Mouse (Mus musculus): Measurements from ENCODE around the gene Ppp1r35. TPM values are rescaled to one million over a fixed set of nuclear protein-coding genes. Genes with fewer than 3 reads are reported as not detected.

Gene Ppp1r35
- polyA plus RNA-seq, 1 experiment from 2014 or later = 36.6 TPM

DNA sequence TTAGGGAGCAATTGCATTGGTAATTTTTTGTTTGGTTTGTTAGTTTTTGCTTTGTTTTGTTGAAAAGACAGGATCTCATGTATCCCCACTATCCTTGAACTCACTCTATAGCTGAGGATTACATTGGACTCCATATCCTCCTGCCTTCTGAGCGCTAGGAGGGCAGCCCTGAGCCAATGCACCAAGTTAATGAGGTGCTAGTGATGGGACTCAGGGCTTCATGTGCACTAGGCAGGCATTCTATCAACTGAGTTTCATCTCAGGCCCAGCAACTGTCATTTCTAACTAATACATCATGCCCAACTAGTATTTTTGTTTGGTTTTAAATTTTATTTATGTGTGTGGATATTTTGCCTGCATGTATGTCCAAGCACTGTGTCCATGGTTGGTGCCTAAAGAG, 27.5 kb downstream of the Ppp1r35 start:
- ATAC-seq = no peak
- H3K4me3 ChIP-seq (ENCODE audit: low read depth, low read length) = no peak overlapping the region
- H3K4me2 ChIP-seq (ENCODE audit: low read length) = no peak overlapping the region
- no peaks in the 10 kb centered on the region for H3K36me3 ChIP-seq (ENCODE audit: control insufficient read depth, insufficient read depth, low read length)
- no peaks in the 10 kb centered on the region for H3K4me1 ChIP-seq (ENCODE audit: control insufficient read depth, insufficient read depth, low read length)
- WGBS = 70% methylated on average over 1 of the region's 1 CpGs
- H3K9ac ChIP-seq (ENCODE audit: low read depth, low read length) = no peak overlapping the region
- H3K27ac ChIP-seq (ENCODE audit: low read length) = no peak overlapping the region
- H3K27me3 ChIP-seq (ENCODE audit: control insufficient read depth, insufficient read depth, low read depth, low read length) = no peaks in the 10 kb centered on the region
- no peaks in the 10 kb centered on the region for H3K9me3 ChIP-seq (replicated peaks; ENCODE audit: control insufficient read depth, low read length, poor library complexity, severe bottlenecking)

DNA sequence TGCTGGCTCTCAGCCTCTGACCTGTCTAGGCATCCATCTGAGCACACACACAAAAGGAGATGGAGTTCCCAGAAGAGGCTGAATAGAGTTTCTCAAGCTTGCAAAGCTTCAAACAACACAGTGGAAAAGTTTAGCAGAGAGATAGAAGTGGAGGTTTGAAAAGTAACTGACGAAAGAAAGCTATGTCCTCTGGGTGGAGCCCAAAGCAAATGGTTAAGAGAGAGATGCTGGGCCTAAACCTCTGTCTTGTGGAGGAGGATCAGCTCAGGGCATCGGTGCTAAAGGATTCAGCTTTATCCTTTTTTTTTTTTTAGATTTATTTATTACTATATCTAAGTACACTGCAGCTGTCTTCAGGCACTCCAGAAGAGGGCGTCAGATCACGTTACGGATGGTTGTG, 29.7 kb downstream of the Ppp1r35 start:
- 88% methylated on average over 5 of the region's 5 CpGs for WGBS
- Histone ChIP-seq H3K27ac (ENCODE audit: low read length) (no peak overlapping the region), H3K4me3 (ENCODE audit: low read depth, low read length) (no peak overlapping the region), H3K9me3 (replicated peaks; ENCODE audit: control insufficient read depth, low read length, poor library complexity, severe bottlenecking) (no peaks in the 10 kb centered on the region), H3K27me3 (ENCODE audit: control insufficient read depth, insufficient read depth, low read depth, low read length) (no peaks in the 10 kb centered on the region), H3K9ac (ENCODE audit: low read depth, low read length) (no peak overlapping the region), H3K4me1 (ENCODE audit: control insufficient read depth, insufficient read depth, low read length) (no peaks in the 10 kb centered on the region), H3K4me2 (ENCODE audit: low read length) (no peak overlapping the region), H3K36me3 (ENCODE audit: control insufficient read depth, insufficient read depth, low read length) (no peaks in the 10 kb centered on the region)
- ATAC-seq = no peak

DNA sequence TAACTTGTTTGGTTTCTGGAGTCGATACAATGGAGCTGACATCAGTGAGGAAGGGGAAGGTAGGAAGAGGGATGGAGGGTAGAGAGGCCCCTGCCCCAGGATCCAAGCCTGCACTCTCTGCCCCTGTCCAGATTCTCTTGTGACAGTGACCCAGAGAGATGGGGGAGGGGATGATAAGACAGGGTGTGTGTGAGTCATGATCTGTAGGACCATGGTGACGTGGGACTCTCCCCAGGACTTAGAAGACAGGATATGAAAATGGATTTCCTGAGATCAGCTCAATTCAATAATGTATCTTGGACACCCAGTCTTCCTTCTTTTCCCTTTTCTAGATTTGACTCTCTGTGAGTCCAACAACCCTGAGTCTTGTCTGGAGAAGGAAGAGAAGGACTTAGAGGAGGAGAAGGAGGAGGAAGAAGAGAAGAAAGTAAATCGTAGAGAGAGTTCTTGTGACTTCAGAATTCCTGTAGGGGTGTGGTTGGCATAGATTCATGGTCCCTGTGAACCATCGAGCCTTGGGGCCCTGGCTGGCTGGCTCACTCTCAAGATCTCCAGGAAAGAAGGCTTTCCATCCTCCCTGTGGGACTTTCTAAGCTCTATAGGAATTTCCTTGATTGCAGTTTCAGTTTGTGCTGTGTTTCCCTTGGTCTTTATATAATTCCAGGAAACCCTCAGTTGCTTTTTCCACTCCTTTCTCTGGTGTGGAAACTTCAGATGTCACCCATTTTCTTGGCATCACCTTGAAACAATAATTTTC, 39.0 kb downstream of the Ppp1r35 start:
- Histone ChIP-seq H3K9me3 (replicated peaks; ENCODE audit: control insufficient read depth, low read length, poor library complexity, severe bottlenecking) (no peaks in the 10 kb centered on the region), H3K27ac (ENCODE audit: low read length) (no peak overlapping the region), H3K4me2 (ENCODE audit: low read length) (no peak overlapping the region), H3K36me3 (ENCODE audit: control insufficient read depth, insufficient read depth, low read length) (no peaks in the 10 kb centered on the region), H3K4me1 (ENCODE audit: control insufficient read depth, insufficient read depth, low read length) (no peaks in the 10 kb centered on the region), H3K27me3 (ENCODE audit: control insufficient read depth, insufficient read depth, low read depth, low read length) (no peaks in the 10 kb centered on the region), H3K9ac (ENCODE audit: low read depth, low read length) (no peak overlapping the region), H3K4me3 (ENCODE audit: low read depth, low read length) (no peak overlapping the region)
- WGBS = 78% methylated on average over 4 of the region's 4 CpGs
- ATAC-seq = no peak

DNA sequence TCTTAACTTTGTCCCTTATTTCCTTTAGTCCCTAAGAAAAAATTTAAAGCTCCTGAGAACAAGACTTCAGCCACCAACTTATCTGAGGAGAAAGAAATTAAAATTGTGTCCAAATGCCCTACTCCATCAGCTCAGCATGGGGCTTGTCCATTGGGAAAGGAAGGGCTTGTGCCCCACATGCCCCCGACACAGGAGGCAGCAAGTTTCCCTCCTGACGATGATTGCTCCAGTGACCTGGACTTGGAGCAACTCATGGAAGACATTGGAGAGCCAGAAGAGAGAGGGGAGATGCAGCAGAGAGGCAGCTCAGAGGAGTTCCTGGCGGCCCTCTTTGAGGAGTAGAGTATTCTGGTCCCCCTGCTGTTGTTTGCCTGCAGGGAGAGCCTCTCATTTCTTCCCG, 43.5 kb downstream of the Ppp1r35 start:
- Histone ChIP-seq H3K27me3 (ENCODE audit: control insufficient read depth, insufficient read depth, low read depth, low read length) (no peaks in the 10 kb centered on the region), H3K9ac (ENCODE audit: low read depth, low read length) (no peak overlapping the region), H3K4me1 (ENCODE audit: control insufficient read depth, insufficient read depth, low read length) (no peaks in the 10 kb centered on the region), H3K9me3 (replicated peaks; ENCODE audit: control insufficient read depth, low read length, poor library complexity, severe bottlenecking) (no peaks in the 10 kb centered on the region), H3K4me3 (ENCODE audit: low read depth, low read length) (no peak overlapping the region), H3K27ac (ENCODE audit: low read length) (no peak overlapping the region), H3K36me3 (ENCODE audit: control insufficient read depth, insufficient read depth, low read length) (no peaks in the 10 kb centered on the region), H3K4me2 (ENCODE audit: low read length) (no peak overlapping the region)
- ATAC-seq = no peak
- 65% methylated on average over 4 of the region's 4 CpGs for WGBS

DNA sequence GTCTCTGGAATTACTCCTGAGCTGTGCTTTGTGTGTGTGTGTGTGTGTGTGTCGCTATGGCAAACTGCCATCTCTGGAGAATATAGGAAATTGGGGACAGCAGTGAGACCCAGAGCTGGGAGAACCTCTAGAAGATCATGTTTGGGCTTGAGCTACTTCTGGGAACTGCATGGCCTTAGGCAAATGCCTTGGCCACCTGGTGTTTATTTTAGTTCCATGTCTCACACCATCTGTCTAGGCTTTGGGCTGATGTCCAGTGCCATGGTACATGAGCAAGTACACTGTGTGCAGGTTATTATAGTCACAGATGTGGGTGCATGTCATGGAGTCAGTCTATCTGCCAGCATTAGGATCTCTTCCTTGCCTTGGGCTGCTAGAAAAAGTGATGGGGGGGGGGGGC, 44.0 kb downstream of the Ppp1r35 start:
- WGBS = 94% methylated on average over 1 of the region's 1 CpGs
- no peaks in the 10 kb centered on the region for H3K36me3 ChIP-seq (ENCODE audit: control insufficient read depth, insufficient read depth, low read length)

DNA sequence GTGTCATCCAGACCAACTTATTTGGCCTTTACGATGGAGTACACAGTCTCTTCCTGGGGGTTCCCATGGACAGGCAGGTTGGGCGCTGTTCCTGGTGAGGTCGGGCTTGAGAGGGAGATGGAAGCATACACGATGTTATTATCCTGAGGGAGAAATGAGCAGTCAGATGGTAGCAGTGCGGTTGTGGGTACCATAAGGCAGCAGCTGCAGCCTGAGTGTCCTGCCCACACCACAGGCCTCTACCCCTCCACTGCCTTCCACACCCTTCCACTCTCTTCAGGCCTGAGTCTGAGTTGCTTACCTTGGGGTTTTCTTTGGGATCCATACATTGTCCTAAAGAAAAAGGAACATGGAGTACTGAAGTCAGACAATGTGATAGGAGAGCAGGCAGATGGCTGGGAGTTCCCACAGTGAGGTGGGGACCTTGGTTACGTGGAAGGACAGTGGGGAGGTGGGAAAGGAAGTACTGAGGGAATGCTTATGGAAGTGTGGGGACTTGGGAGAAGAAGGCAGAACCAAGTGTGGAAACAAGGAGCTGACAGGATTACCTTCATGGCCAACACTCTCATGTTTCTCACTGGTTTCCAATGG, 44.9 kb downstream of the Ppp1r35 start:
- no peak for ATAC-seq

More for the DNA sequence above, 44.0 kb downstream of the Ppp1r35 start:
- no peak overlapping the region for H3K27ac ChIP-seq (ENCODE audit: low read length)
- no peak overlapping the region for H3K4me3 ChIP-seq (ENCODE audit: low read depth, low read length)
- H3K4me2 ChIP-seq (ENCODE audit: low read length) = no peak overlapping the region
- H3K4me1 ChIP-seq (ENCODE audit: control insufficient read depth, insufficient read depth, low read length) = no peaks in the 10 kb centered on the region
- no peak overlapping the region for H3K9ac ChIP-seq (ENCODE audit: low read depth, low read length)
- no peaks in the 10 kb centered on the region for H3K9me3 ChIP-seq (replicated peaks; ENCODE audit: control insufficient read depth, low read length, poor library complexity, severe bottlenecking)
- no peaks in the 10 kb centered on the region for H3K27me3 ChIP-seq (ENCODE audit: control insufficient read depth, insufficient read depth, low read depth, low read length)
- ATAC-seq = no peak

DNA sequence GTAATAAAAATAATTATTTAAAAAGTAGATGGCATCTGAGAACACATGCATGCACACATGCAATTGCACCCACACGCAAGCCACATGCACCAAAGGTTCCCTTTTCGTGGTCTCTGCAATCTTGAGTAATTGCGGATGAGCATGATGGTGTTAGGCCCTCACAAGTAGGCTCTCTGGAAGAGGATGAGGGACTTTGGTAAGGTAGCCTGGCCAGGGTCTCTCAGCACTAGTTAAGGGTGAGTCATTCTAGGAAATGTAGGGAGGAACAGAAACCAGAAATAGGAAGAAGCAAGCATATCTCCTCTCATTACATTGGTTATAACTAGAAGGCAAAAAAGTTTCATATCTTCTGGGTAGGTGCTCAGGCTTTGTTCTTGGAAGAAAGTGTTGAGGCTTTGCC, 46.4 kb downstream of the Ppp1r35 start:
- no peaks in the 10 kb centered on the region for H3K27me3 ChIP-seq (ENCODE audit: control insufficient read depth, insufficient read depth, low read depth, low read length)
- H3K9me3 ChIP-seq (replicated peaks; ENCODE audit: control insufficient read depth, low read length, poor library complexity, severe bottlenecking) = no peaks in the 10 kb centered on the region
- H3K4me1 ChIP-seq (ENCODE audit: control insufficient read depth, insufficient read depth, low read length) = no peaks in the 10 kb centered on the region
- ATAC-seq = no peak
- WGBS = 93% methylated on average over 3 of the region's 3 CpGs
- no peaks in the 10 kb centered on the region for H3K36me3 ChIP-seq (ENCODE audit: control insufficient read depth, insufficient read depth, low read length)
- H3K9ac ChIP-seq (ENCODE audit: low read depth, low read length) = no peak overlapping the region
- H3K27ac ChIP-seq (ENCODE audit: low read length) = no peak overlapping the region
- H3K4me3 ChIP-seq (ENCODE audit: low read depth, low read length) = no peak overlapping the region
- no peak overlapping the region for H3K4me2 ChIP-seq (ENCODE audit: low read length)

More for the DNA sequence above, 44.9 kb downstream of the Ppp1r35 start:
- Histone ChIP-seq H3K36me3 (ENCODE audit: control insufficient read depth, insufficient read depth, low read length) (no peaks in the 10 kb centered on the region), H3K4me3 (ENCODE audit: low read depth, low read length) (no peak overlapping the region), H3K4me1 (ENCODE audit: control insufficient read depth, insufficient read depth, low read length) (no peaks in the 10 kb centered on the region), H3K9ac (ENCODE audit: low read depth, low read length) (no peak overlapping the region), H3K4me2 (ENCODE audit: low read length) (no peak overlapping the region), H3K27me3 (ENCODE audit: control insufficient read depth, insufficient read depth, low read depth, low read length) (no peaks in the 10 kb centered on the region), H3K27ac (ENCODE audit: low read length) (no peak overlapping the region), H3K9me3 (replicated peaks; ENCODE audit: control insufficient read depth, low read length, poor library complexity, severe bottlenecking) (no peaks in the 10 kb centered on the region)
- whole genome bisulfite sequencing = 93% methylated on average over 6 of the region's 6 CpGs

DNA sequence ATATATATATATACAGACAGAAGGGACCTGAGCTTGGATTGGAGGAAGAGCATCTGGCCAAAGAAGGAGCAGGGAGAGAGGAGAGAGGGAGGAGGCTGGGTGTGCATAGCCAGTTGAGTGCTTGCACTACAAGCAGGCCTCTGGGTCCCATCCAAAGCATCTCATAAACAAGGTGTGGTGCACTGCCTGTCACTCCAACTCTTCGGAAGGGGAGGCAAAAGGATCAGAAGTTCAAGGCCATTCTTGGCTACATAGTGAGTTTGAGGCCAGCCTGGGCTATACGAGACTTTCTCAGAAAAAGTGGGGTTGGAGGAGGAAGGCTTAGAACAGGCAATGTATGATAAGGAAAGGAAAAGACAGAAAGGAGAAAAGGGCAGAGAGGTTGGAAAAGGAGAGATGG, 47.3 kb downstream of the Ppp1r35 start:
- 84% methylated on average over 2 of the region's 2 CpGs for WGBS

DNA sequence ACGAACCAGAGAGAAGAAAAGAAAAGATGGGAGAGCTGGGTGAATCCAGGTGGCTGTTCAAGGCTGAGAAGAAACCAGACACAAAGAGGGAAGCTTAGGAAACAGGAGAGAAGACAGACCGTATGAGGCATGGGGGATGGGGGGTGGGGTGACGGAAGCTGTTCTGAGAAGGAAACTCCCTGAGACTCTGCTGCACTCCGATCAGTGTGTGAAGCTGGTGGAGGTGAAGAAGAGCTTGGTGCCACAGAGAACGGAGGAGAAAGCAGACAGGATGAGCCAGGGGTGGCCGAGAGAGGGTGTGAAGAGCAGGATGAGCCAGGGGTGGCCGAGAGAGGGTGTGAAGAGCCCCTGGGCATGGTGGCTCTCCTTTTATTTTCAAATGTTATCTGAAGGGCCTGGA, 47.8 kb downstream of the Ppp1r35 start:
- Histone ChIP-seq H3K4me3 (ENCODE audit: low read depth, low read length) (no peak overlapping the region), H3K4me2 (ENCODE audit: low read length) (no peak overlapping the region), H3K9ac (ENCODE audit: low read depth, low read length) (no peak overlapping the region), H3K27ac (ENCODE audit: low read length) (no peak overlapping the region), H3K9me3 (replicated peaks; ENCODE audit: control insufficient read depth, low read length, poor library complexity, severe bottlenecking) (no peaks in the 10 kb centered on the region), H3K27me3 (ENCODE audit: control insufficient read depth, insufficient read depth, low read depth, low read length) (no peaks in the 10 kb centered on the region), H3K4me1 (ENCODE audit: control insufficient read depth, insufficient read depth, low read length) (no peaks in the 10 kb centered on the region), H3K36me3 (ENCODE audit: control insufficient read depth, insufficient read depth, low read length) (no peaks in the 10 kb centered on the region)
- no peak for ATAC-seq
- WGBS = 71% methylated on average over 7 of the region's 7 CpGs

More for the DNA sequence above, 47.3 kb downstream of the Ppp1r35 start:
- no peak overlapping the region for H3K27ac ChIP-seq (ENCODE audit: low read length)
- H3K4me1 ChIP-seq (ENCODE audit: control insufficient read depth, insufficient read depth, low read length) = no peaks in the 10 kb centered on the region
- H3K9ac ChIP-seq (ENCODE audit: low read depth, low read length) = no peak overlapping the region
- ATAC-seq = no peak
- no peaks in the 10 kb centered on the region for H3K9me3 ChIP-seq (replicated peaks; ENCODE audit: control insufficient read depth, low read length, poor library complexity, severe bottlenecking)
- no peaks in the 10 kb centered on the region for H3K36me3 ChIP-seq (ENCODE audit: control insufficient read depth, insufficient read depth, low read length)
- no peaks in the 10 kb centered on the region for H3K27me3 ChIP-seq (ENCODE audit: control insufficient read depth, insufficient read depth, low read depth, low read length)
- H3K4me3 ChIP-seq (ENCODE audit: low read depth, low read length) = no peak overlapping the region
- H3K4me2 ChIP-seq (ENCODE audit: low read length) = no peak overlapping the region

All from midbrain, embryonic 16.5 days (tissue).